Mouse (Mus musculus) hindbrain, embryonic 10.5 days (tissue): ENCODE data around the gene Gins2. TPM values are rescaled to one million over a fixed set of nuclear protein-coding genes. Genes with fewer than 3 reads are reported as not detected.
A peak's percentile ranks its signal among the peaks of the same experiment; 100 is the strongest.

Experiments
- DNase-seq: peaks from one replicate; pipeline ENCODE4 v3.0.0-alpha.2; 2017; ENCODE audit warnings: low spot score
- H3K27ac ChIP-seq: fragments of 300-500 bp; sonication (generic); 2 replicates; pipeline ENCODE4 v1.5.1; 2016; ENCODE audit warnings: mild to moderate bottlenecking, moderate library complexity
- H3K27me3 ChIP-seq: fragments of 300-500 bp; sonication (generic); 2 replicates; pipeline ENCODE4 v1.6.1; 2016; ENCODE audit warnings: mild to moderate bottlenecking; ENCODE audit not compliant: poor library complexity, insufficient read depth, severe bottlenecking
- H3K36me3 ChIP-seq: fragments of 300-500 bp; sonication (generic); 2 replicates; pipeline ENCODE4 v1.6.1; 2016; ENCODE audit warnings: mild to moderate bottlenecking, moderate library complexity
- H3K4me1 ChIP-seq: fragments of 300-500 bp; sonication (generic); replicated peaks from 2 replicates; pipeline ENCODE4 v1.6.1; 2016; ENCODE audit warnings: mild to moderate bottlenecking
- H3K4me3 ChIP-seq: fragments of 300-500 bp; sonication (generic); 2 replicates; pipeline ENCODE4 v1.5.1; 2016; ENCODE audit warnings: mild to moderate bottlenecking, moderate library complexity
- H3K9me3 ChIP-seq: fragments of 300-500 bp; sonication (generic); 2 replicates; pipeline ENCODE4 v1.6.1; 2016; ENCODE audit warnings: mild to moderate bottlenecking, moderate library complexity
- WGBS: fragments of 180-500 bp; shearing (Covaris S2); methylation state at CpG from one replicate; pipeline ENCODE4 v1.1.7; 2016; 5-methylcytosine and 5-hydroxymethylcytosine counted together
- polyA plus RNA-seq: library from polyadenylated mRNA; unstranded; fragments of >200 nt; fragmentation: Nextera tagmentation; extraction: Ambion mirVana; gene quantifications from 2 replicates; pipeline ENCODE4 v1.2.1, GENCODE M21; 2016

Gene Gins2
- polyA plus RNA-seq, result 138 and 165 TPM in 2 replicates

DNA sequence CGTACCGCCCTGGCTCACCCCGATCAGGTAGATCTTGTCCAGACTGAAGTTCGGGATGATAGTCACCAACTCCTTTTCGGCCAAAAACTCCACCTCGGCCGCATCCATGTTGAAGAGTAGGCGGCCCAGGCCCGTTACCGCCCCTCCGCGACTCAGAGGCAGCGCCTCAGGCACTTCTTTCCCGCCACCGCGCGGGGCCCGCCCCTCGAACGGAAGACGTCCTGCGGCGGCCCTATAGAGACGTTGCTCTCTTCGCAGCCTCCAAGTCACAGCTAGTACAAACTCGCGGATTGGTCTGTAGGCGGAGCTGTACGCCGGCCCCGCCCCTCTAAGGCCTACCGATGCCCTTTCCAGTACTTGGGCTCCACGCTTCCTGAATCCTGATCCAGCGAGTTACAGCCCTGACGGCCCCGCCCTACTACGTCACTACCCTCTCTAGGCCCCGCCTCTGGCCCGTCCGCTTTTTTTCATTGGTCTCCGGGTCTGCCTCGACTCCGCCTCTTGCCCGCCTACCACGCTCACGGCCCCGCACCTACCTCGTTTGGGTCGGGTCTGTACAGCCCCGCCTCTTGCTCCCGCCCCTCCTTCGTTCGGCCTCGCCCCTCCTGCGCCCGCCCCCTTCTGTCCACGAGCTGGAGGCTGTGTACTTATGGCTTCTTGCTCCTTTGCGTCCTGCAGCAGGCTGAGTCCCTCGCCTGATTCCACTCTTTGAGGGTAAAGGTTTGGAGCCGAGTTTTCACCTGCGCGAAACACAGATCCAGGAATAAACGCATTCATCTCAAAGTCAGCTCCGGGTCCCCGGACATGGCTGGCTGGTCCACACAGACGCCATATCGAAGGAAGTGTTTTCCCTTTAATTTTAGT, at the start of gene Gins2:
Gins2 (minus strand) TSS at position 397 of the 864 bp plus-strand sequence.
- no peaks in the 10 kb centered on the region for H3K9me3 ChIP-seq
- peaks cover 35% of the 10 kb centered on the region for H3K36me3 ChIP-seq
- peak within 1 kb of the TSS; percentile 91 for H3K4me3 ChIP-seq
- no peaks in the 10 kb centered on the region for H3K27me3 ChIP-seq
- under 1% methylated on average over 67 of the region's 67 CpGs for WGBS
- peak; percentile 100 for DNase-seq
- peaks cover 43% of the 10 kb centered on the region for H3K4me1 ChIP-seq
- peak within 1 kb of the TSS; percentile 92 for H3K27ac ChIP-seq

DNA sequence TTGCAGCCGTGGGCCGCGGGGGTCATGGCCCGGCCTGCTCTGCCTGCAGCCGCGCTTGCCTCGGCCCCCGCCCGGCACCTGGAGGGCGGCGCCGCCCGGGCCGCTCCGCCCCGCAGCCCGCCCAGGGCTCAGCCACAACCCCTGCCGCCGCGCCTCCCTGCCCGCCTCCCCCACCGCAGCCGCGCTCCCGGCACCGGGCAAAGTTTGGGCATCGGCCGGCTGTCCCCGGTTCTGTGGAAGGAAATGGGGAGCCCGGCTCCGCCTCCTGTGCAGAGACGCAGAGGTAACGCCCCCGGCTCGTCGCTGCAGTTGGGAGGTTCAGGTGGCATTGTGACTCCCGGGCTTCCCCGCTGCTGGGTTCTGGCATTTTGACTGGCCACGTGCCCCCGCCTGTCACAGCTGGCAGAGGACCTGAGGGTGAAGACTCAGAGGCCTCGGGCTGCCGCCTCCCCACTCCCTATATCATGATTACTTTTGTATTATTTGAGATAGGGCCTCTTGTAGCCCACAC, 45.3 kb upstream of the Gins2 start:
- under 1% methylated on average over 42 of the region's 42 CpGs for WGBS
- Histone ChIP-seq H3K36me3 (no peaks in the 10 kb centered on the region), H3K4me1 (peaks cover 38% of the 10 kb centered on the region), H3K4me3 (peak overlapping the region; percentile 67), H3K9me3 (peaks cover 3% of the 10 kb centered on the region; the same call in 1 of the 2 replicates), H3K27ac (peak overlapping the region; percentile 74), H3K27me3 (peaks cover 73% of the 10 kb centered on the region)
- peak; percentile 44 for DNase-seq

DNA sequence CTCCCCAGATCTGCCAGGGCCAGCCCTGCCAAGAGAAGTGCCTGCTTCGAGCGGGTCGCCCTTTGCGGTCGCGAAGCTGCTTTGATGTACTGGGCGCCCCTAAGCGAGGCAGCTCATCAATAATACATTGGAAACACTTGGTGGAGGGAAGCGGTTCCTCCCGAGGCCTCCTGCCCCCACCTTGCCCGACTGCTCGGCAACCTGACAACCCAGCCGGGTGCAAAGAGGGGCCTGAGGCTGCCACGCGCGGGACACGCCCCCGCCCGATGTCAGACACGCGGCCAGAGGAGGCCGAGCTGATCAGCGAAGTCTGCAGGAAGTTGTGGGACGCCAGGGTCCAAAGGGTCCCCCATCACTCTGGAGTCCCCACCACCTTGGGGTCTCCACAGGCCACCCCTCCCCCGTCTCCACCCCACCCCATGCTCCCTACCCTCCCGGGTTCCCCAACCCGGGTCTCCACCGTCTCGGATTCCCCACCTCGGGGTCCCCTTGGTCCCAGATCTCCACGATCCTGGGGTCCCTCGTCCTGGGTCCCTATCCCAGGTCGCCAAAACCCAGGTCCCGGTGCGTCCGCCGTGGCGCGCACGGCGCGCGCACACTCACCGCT, 44.7 kb upstream of the Gins2 start:
- H3K27me3 ChIP-seq, result peaks cover 73% of the 10 kb centered on the region
- under 1% methylated on average over 44 of the region's 44 CpGs for WGBS
- peaks cover 3% of the 10 kb centered on the region; the same call in 1 of the 2 replicates for H3K9me3 ChIP-seq
- H3K4me1 ChIP-seq, result peaks cover 38% of the 10 kb centered on the region
- H3K4me3 ChIP-seq, result peak overlapping the region; percentile 67
- H3K36me3 ChIP-seq, result no peaks in the 10 kb centered on the region
- peak; percentile 45 for DNase-seq
- peak overlapping the region; percentile 74 for H3K27ac ChIP-seq

DNA sequence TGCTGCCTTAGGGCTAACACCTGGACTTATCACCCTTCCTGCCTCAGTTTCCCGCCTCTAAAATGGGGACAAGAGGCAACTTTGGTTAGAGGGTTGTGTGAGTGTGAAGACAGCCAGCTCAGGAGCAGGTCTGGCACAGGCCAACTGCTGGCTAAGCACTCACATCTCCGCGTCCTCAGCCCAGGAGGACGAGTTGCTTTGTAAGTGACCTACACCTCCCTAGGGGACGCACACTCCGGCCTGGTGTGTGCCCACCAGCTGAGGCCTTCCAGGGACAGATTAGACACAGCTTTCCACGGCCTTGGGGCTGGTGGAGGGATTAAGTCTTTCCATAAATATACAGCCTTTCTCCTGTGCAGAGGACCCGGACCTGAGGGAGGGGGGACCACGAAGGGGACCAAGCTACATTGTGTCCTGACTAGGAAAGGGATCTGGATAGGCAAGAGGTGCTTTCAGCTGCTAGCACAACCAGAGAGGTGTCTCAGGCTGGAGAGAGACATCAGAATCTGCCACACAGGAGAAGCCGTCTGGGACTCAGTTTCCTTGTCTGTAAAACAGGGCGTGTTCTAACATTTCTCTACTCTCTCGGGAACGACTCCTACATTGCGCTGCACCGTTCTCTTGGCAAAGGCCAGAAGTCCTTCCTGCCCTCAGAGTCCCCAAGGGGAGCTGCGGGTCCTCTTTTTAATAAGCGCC, 44.0 kb upstream of the Gins2 start:
- WGBS, result 29% methylated on average over 17 of the region's 17 CpGs
- Histone ChIP-seq H3K9me3 (peaks cover 3% of the 10 kb centered on the region; the same call in 1 of the 2 replicates), H3K27me3 (peaks cover 73% of the 10 kb centered on the region), H3K27ac (no peak overlapping the region), H3K4me1 (peaks cover 42% of the 10 kb centered on the region), H3K36me3 (no peaks in the 10 kb centered on the region), H3K4me3 (peak overlapping the region; percentile 67)
- DNase-seq, result no peak

DNA sequence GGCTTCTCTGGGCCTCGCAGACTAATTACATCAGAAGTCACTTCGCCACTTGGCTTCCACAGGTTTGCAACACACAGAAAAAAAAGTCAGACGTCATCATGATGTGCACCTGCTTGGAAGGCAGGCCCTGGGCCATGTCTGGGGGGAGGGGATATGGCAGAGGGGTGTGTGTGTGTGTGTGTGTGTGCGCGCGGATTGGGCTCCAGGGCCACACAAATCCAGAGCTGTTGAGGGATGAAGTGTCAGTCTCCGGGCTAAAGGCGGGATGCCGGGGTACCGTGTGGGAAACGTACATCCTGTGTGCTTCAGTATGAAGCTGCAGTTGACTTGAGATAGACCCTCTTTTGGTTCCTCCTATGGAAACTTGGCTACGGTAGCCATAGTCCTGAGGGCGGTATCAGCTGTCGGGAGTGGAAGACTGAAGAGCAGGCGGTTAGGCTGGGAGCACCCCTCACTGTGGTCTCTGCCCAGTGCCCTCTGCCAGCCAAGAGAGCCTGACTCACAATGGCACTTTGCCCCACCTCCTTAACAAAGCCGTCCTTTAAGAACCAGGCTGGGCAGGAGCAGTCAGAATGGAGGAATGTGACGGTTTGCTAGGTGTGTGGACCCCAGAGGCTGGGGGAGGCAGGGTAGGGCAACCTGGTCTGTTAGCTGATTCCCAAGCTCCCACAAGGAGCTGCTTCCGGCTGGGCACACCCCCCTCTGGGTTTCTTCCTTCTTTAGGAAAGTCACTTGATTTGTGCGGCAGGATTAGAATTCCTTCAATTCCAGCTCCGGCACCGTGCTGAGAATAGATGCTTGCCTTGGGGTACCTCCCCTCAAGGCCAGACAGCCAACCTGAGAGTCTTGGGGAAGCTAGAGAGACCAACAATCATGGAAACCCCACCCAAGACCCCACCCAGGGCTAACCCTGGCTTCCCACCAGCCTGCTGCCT, 42.6 kb upstream of the Gins2 start:
- 75% methylated on average over 21 of the region's 21 CpGs for WGBS
- Histone ChIP-seq H3K27me3 (peaks cover 64% of the 10 kb centered on the region), H3K36me3 (no peaks in the 10 kb centered on the region)

DNA sequence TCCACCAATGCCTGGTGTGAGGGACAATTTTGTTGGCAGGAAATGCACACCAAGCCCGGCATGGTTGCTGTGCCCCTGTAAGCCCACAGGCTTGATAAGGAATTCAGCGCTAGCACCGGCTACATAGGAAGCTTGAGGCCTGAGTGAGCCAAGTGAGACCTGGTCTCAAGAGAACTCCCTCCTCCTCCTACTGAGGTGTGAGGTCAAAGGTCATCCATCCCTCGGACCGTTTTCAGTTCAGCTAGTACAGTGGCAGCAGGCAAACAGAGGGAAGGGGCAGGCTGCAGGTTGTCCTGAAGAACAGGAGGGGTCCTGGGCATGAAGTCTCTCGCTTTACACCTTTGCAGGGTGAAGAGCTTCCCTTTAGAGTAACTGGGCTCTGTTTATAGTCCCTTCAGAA, 41.7 kb upstream of the Gins2 start:
- 55% methylated on average over 6 of the region's 6 CpGs for WGBS

More for the DNA sequence above, 42.6 kb upstream of the Gins2 start:
- no peak overlapping the region for H3K27ac ChIP-seq
- no peak overlapping the region for H3K4me3 ChIP-seq
- H3K4me1 ChIP-seq, result peaks cover 42% of the 10 kb centered on the region
- peaks cover 3% of the 10 kb centered on the region; the same call in 1 of the 2 replicates for H3K9me3 ChIP-seq
- no peak for DNase-seq

DNA sequence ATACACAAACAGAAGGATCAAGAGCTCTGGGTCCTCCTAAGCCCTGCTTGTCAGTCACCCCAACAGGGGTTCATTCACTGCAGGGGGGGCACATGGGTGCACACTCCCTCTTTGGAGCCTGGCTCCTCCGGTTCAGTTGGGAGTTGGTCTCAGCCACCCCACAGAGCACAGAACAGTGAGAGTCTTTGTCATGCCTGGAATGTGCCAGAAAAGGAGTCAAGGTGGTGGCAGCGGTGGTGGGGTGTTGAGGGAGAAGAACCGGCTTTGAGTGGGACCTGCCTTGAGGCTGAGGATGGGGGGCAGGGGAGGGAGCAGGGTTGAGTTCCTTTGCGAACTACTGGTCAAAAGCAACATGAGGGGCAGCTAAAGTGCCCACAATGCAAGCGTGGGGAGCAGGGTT, 40.9 kb upstream of the Gins2 start:
- H3K27me3 ChIP-seq, result peaks cover 49% of the 10 kb centered on the region
- 37% methylated on average over 5 of the region's 5 CpGs for WGBS

More for the DNA sequence above, 41.7 kb upstream of the Gins2 start:
- H3K27ac ChIP-seq, result no peak overlapping the region
- H3K27me3 ChIP-seq, result peaks cover 56% of the 10 kb centered on the region
- H3K36me3 ChIP-seq, result no peaks in the 10 kb centered on the region
- peaks cover 3% of the 10 kb centered on the region; the same call in 1 of the 2 replicates for H3K9me3 ChIP-seq
- no peak for DNase-seq
- H3K4me3 ChIP-seq, result no peak overlapping the region
- peaks cover 42% of the 10 kb centered on the region for H3K4me1 ChIP-seq

DNA sequence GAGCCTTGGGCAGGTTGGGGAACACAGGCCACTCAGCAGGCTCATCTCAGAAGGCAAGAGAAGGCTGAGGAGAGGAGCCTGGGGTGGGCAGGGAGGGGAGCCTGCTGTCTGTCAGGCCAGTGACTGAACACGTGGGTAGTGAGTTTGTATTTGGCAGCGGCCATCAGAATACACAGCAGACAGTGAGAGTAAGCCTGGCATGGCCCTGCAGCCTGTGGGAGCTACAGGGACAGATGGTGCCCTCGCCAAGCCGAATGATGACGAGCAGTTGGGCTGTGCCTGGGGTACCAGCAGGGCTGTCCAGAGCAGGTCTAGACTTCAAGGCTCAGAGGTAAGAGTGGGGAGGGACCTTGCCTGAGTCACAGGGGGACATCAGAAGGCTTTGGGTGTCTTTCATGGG, 38.2 kb upstream of the Gins2 start:
- no peak overlapping the region for H3K27ac ChIP-seq
- peaks cover 33% of the 10 kb centered on the region for H3K4me1 ChIP-seq
- peaks cover 22% of the 10 kb centered on the region for H3K27me3 ChIP-seq
- 81% methylated on average over 5 of the region's 5 CpGs for WGBS
- no peaks in the 10 kb centered on the region for H3K9me3 ChIP-seq
- no peaks in the 10 kb centered on the region for H3K36me3 ChIP-seq
- H3K4me3 ChIP-seq, result no peak overlapping the region
- no peak for DNase-seq

More for the DNA sequence above, 40.9 kb upstream of the Gins2 start:
- H3K4me3 ChIP-seq, result no peak overlapping the region
- no peak for DNase-seq
- no peaks in the 10 kb centered on the region for H3K36me3 ChIP-seq
- H3K4me1 ChIP-seq, result peaks cover 42% of the 10 kb centered on the region
- H3K9me3 ChIP-seq, result peaks cover 3% of the 10 kb centered on the region; the same call in 1 of the 2 replicates
- peak overlapping the region; percentile 2; the same call in 1 of the 2 replicates for H3K27ac ChIP-seq

DNA sequence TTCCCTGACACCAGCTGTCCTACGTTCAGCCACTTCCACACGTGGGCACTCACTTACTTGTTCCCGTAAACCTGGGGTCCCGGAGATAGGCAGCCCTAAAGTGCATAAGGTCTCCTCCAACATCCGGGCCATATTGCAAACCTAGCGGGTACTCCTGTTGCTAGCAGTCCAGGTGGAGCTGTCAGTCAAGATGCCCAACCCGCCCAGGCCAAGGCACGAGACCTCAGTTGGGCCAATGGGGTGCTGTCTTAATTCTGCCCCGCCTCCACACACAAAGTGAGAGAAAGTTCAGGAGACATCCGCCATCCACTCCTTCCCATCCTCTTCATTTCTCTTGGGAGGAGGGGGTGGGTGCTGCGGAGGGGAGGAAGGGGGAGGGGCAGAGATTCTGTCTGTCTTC, 37.4 kb upstream of the Gins2 start:
- no peak overlapping the region for H3K27ac ChIP-seq
- DNase-seq, result no peak
- H3K4me3 ChIP-seq, result no peak overlapping the region
- 65% methylated on average over 11 of the region's 11 CpGs for WGBS
- H3K36me3 ChIP-seq, result no peaks in the 10 kb centered on the region
- no peaks in the 10 kb centered on the region for H3K9me3 ChIP-seq
- H3K27me3 ChIP-seq, result peaks cover 13% of the 10 kb centered on the region; the same call in 1 of the 2 replicates
- H3K4me1 ChIP-seq, result peaks cover 37% of the 10 kb centered on the region

DNA sequence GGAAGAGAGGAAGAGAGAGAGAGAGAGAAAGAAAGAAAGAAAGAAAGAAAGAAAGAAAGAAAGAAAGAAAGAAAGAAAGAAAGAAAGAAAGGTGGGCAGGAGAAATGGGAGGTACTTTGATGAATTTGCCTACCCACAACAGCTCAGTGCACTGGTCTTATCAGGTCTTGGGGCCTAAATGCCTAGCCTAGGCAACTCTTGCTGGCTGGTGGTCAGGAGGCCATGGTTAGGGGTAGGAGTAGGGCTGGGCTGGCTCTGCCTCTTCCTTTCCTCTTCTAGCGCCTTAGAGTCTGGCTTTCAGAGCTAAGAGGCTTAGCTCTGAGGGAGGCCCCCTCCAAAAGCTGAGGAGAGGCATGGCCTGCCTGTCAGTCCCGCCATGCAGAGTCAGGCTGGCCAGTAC, 34.5 kb upstream of the Gins2 start:
- H3K27ac ChIP-seq, result no peak overlapping the region
- H3K36me3 ChIP-seq, result no peaks in the 10 kb centered on the region
- no peak for DNase-seq
- no peaks in the 10 kb centered on the region for H3K9me3 ChIP-seq
- no peak overlapping the region for H3K4me3 ChIP-seq
- 33% methylated on average over 2 of the region's 2 CpGs for WGBS
- peaks cover 43% of the 10 kb centered on the region for H3K4me1 ChIP-seq
- no peaks in the 10 kb centered on the region for H3K27me3 ChIP-seq

DNA sequence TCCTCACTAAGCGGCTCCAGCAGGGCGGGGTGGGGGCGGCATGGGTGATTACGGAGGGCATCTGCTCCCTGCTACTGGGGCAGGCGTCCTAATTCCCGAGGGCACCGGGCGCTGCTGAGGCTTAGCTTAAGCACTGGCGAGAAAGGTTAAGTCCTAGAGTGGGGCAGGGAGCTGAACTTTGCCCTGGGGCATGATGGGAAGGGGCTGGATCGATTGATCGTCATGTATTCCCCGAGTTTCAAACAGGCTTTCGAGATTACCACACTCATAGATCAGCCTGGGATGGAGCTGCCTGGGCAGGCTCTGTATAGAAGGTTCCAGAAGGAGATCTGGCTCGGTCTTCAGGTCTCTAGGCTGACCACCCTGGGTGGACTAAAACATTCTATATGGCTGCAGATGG, 33.1 kb upstream of the Gins2 start:
- peak overlapping the region; percentile 78 for H3K27ac ChIP-seq

More for the DNA sequence above, 33.1 kb upstream of the Gins2 start:
- no peaks in the 10 kb centered on the region for H3K36me3 ChIP-seq
- 76% methylated on average over 14 of the region's 14 CpGs for WGBS
- no peak overlapping the region for H3K4me3 ChIP-seq
- H3K4me1 ChIP-seq, result peaks cover 55% of the 10 kb centered on the region
- no peaks in the 10 kb centered on the region for H3K27me3 ChIP-seq
- no peaks in the 10 kb centered on the region for H3K9me3 ChIP-seq
- DNase-seq, result no peak
